Mouse (Mus musculus) lung, embryonic 15.5 days (tissue): ENCODE measurements at regions not wholly inside any gene's neighbourhood (a gene's known extent, or its start where the extent isn't known, plus 50 kb on each side); places are given as distances from the start of the nearest gene placed in this dataset.
A peak's percentile ranks its signal among the peaks of the same experiment; 100 is the strongest.

ENCODE experiments used
- ATAC-seq: fragments of 200-750 bp; cut with Nextera tagmentation; 2 replicates; pipeline ENCODE4 v1.8.0; 2017; ENCODE audit warnings: moderate number of reproducible peaks, borderline replicate concordance; ENCODE audit not compliant: low FRiP score, low TSS enrichment; ENCODE audit errors: extremely low read depth
- H3K27ac ChIP-seq: fragments of 300-500 bp; sonication (generic); 2 replicates; pipeline ENCODE4 v1.5.1; 2015; ENCODE audit warnings: moderate library complexity, mild to moderate bottlenecking, inconsistent platforms
- H3K27me3 ChIP-seq: fragments of 300-500 bp; sonication (generic); 2 replicates; pipeline ENCODE4 v1.6.1; 2015; ENCODE audit warnings: inconsistent platforms
- H3K36me3 ChIP-seq: fragments of 300-500 bp; sonication (generic); 2 replicates; pipeline ENCODE4 v1.6.1; 2015; ENCODE audit warnings: inconsistent platforms
- H3K4me1 ChIP-seq: fragments of 300-500 bp; sonication (generic); 2 replicates; pipeline ENCODE4 v1.6.1; 2015; ENCODE audit warnings: inconsistent platforms
- H3K4me2 ChIP-seq: fragments of 300-500 bp; sonication (generic); 2 replicates; pipeline ENCODE4 v1.6.1; 2015; ENCODE audit warnings: inconsistent platforms, mild to moderate bottlenecking, moderate library complexity
- H3K4me3 ChIP-seq: fragments of 300-500 bp; sonication (generic); 2 replicates; pipeline ENCODE4 v1.5.1; 2015; ENCODE audit warnings: mild to moderate bottlenecking, inconsistent platforms
- H3K9ac ChIP-seq: fragments of 300-500 bp; sonication (generic); 2 replicates; pipeline ENCODE4 v1.6.1; 2015; ENCODE audit warnings: inconsistent platforms
- H3K9me3 ChIP-seq: fragments of 300-500 bp; sonication (generic); 2 replicates; pipeline ENCODE4 v1.6.1; 2016; ENCODE audit warnings: inconsistent platforms
- WGBS: fragments of 180-500 bp; shearing (Covaris S2); methylation state at CpG from one replicate; pipeline ENCODE4 v1.1.7; 2015; 5-methylcytosine and 5-hydroxymethylcytosine counted together

DNA sequence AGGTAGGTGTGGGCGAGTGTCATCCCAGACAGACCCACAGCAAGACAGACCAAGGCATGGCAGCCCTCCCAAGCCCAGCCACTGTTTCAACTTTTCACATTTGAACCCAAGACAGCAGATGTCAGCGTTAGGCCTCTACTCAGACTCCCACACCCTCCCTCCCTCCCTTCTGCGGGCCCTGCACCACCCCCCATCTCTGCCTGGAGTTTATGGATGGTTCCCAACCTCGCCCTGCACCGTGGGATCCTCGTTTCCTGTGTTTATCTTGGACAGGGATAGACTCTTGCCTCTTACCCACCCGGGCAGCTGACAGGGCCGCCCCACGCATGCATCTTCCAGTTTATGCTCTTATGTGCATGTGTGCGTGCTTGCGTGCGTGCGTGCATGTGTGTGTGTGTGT lies 85.2 kb upstream of the Zbtb40 start:
- peaks cover 40% of the 10 kb centered on the region for H3K27me3 ChIP-seq
- H3K36me3 ChIP-seq: no peaks in the 10 kb centered on the region
- H3K4me3 ChIP-seq: no peak overlapping the region
- no peak overlapping the region for H3K9ac ChIP-seq
- no peak overlapping the region for H3K4me2 ChIP-seq
- peaks cover 26% of the 10 kb centered on the region; the same call in 1 of the 2 replicates for H3K4me1 ChIP-seq
- 15% methylated on average over 12 of the region's 13 CpGs for WGBS
- H3K9me3 ChIP-seq: no peaks in the 10 kb centered on the region
- no peak overlapping the region for H3K27ac ChIP-seq
- peak; percentile 57 for ATAC-seq

DNA sequence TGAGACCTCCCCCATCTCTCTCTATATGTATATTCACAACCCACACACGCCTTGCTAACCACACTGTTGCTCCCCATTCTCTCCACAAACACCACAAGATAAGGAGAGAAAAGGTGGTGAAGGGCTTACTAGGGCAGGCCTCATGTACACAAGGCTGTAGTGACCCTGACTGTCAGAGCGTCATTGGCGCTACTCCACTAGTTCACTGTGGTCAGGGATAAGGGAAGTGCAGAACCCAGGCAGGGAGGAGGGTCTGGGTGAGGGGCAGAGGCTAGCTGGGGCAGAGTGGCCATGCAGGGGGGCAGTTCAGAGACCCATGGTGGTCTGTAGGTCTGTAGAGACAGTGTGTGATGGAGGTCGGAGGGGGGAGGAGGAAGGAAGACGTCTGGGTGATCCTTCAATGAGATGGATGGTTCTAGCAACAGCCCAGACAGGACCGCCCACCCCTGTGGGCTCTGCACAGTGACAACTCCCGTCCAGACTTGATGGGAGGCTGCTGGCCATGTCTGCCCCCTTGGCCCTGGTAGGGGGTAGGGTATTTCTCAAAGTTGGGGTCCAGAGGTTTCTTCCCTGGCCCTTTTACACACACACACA lies 82.1 kb upstream of the Zbtb40 start:
- WGBS: 19% methylated on average over 7 of the region's 7 CpGs
- no peak for ATAC-seq
- Histone ChIP-seq H3K36me3 (no peaks in the 10 kb centered on the region), H3K4me3 (no peak overlapping the region), H3K4me2 (no peak overlapping the region), H3K9me3 (no peaks in the 10 kb centered on the region), H3K27me3 (peaks cover 70% of the 10 kb centered on the region), H3K27ac (no peak overlapping the region), H3K9ac (no peak overlapping the region), H3K4me1 (peaks cover 18% of the 10 kb centered on the region; the same call in 1 of the 2 replicates)

DNA sequence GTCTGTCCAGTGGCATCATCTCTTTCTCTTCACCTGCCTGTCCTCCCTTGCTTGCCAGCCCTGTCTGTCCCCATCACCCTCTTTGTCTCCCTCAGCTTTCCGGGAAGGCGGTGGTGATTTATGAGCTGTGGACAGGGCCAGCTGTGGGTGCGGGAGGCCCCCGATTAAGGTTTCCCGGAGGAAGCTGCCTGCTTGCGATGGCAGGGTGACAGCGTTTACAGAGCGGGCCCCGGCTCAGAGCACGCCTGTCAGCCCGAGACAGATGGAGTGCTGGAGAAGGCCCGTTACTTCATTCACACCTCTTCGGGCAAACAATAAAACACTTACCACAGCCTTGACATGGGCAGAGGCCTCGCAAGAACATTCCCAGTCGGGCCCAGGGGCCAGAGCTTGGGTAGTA lies 79.6 kb upstream of the Zbtb40 start:
- Histone ChIP-seq H3K4me2 (no peak overlapping the region), H3K4me3 (no peak overlapping the region), H3K4me1 (no peaks in the 10 kb centered on the region), H3K9ac (no peak overlapping the region), H3K9me3 (no peaks in the 10 kb centered on the region), H3K27ac (no peak overlapping the region), H3K36me3 (no peaks in the 10 kb centered on the region), H3K27me3 (peaks cover 84% of the 10 kb centered on the region)
- 5% methylated on average over 15 of the region's 15 CpGs for WGBS
- ATAC-seq: peak; percentile 33; the same call in 1 of the 2 replicates

DNA sequence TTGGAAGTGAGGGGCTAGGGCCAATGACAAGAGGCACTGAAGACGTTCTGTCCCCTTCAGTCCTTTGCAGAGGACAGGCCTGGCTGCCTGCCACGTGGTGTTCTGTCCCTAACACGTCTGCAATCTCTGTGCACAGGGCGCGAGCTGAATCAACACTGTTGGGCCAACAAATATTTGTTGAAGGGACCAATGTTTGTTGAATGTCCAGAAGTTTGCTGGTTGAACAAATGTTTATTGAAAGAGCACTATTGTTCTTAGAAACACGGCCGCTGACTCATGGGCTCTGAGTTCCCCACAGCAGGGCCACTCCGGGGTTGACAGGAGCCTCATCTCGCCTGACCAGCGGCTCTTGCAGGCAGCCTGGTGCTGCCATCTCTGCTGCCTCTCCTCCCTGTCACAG lies 73.1 kb upstream of the Zbtb40 start:
- Histone ChIP-seq H3K4me3 (no peak overlapping the region), H3K27ac (no peak overlapping the region), H3K9ac (no peak overlapping the region), H3K27me3 (peaks cover 54% of the 10 kb centered on the region), H3K4me1 (peaks cover 21% of the 10 kb centered on the region), H3K4me2 (no peak overlapping the region), H3K9me3 (no peaks in the 10 kb centered on the region), H3K36me3 (no peaks in the 10 kb centered on the region)
- peak; percentile 46; the same call in 1 of the 2 replicates for ATAC-seq
- 20% methylated on average over 10 of the region's 10 CpGs for WGBS

DNA sequence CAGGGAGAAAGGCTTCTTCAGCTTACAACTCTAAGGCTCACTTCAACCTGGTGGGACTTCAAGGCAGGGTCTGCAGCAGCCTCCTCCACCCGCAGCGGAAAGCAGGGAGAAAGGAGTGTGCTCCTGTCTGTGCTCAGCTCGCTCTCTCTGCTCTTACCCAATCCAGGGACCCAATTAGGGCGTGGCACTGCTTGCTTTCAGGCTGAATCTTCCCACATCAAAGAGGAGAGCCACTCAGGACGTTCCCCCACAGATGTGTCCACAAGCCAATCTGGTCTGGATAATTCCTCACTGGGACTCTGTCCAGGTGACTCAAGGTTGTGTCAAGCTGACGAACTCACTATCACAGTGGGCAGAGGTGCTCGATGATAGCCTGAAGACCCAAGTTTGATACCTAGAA lies 72.0 kb upstream of the Zbtb40 start:
- Histone ChIP-seq H3K9ac (no peak overlapping the region), H3K36me3 (no peaks in the 10 kb centered on the region), H3K4me3 (no peak overlapping the region), H3K27me3 (peaks cover 48% of the 10 kb centered on the region), H3K4me1 (peaks cover 21% of the 10 kb centered on the region), H3K27ac (no peak overlapping the region), H3K4me2 (no peak overlapping the region), H3K9me3 (no peaks in the 10 kb centered on the region)
- no peak for ATAC-seq
- WGBS: 50% methylated on average over 7 of the region's 7 CpGs

DNA sequence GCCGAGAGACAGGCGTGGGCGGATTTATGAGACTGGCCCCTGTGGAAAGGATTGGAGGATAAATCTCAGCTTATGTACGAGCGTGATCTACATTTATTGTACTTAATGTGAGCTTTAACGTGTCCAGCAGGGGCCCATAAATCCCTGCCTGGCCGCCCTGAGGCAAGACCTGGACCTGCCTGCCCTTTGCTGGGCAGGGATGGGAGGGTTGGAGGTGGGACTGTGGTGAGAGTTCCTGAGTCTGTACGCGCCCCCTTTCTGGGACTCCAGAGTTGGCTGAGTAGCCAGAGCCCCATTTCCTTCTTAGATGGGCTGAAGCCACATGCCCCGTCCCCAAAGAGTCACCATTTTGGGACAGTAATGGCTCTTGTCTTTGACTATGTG lies 69.7 kb upstream of the Zbtb40 start:
- Histone ChIP-seq H3K36me3 (no peaks in the 10 kb centered on the region), H3K27ac (no peak overlapping the region), H3K27me3 (peaks cover 34% of the 10 kb centered on the region), H3K4me3 (peak overlapping the region; percentile 32), H3K9ac (no peak overlapping the region), H3K9me3 (no peaks in the 10 kb centered on the region), H3K4me1 (peaks cover 21% of the 10 kb centered on the region), H3K4me2 (peak overlapping the region; percentile 62)
- WGBS: 12% methylated on average over 10 of the region's 10 CpGs
- 0 out of 2 replicates have a peak, but pooled peaks have one; percentile 11 for ATAC-seq

DNA sequence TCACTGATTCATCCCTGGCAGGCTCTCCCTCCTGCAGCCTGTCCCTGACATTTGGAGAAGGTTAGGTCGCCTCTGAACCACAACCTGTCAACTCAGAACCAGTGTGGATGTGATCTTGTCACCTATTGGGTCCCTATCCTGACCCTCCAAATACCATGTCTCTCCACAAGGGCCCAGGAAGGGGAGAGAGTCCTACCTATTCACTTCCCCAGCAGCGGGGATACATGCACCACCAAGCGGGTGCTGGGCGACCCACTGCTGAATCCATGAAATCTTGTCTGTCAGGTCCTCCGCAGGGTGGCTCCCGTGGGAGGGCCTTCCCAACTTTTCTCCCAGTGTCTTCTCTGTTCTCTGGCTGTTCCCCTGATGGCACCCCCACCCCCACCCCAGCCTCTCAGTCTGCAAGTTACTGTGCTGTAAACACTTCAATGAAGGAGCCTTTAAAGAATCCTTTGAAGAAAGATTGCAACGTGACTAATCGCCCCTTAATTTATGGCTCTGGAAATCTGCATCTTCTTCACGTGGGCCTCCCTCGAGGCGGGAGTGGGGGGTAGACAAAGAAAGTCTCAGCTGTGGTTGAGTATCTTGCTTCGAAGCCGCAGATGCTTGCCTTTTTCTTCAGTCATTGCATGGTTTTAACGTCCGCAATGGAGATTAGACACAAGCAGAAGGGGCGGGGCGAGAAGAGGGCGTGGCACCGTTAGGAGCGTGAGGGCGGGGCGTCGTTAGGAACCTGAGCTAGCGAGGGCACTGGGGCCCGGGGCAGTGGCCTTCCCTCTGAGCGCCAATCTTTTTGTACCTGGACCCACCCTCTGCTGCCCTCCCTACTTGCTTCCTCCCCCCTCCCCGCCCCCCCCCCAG lies 69.1 kb upstream of the Zbtb40 start:
- WGBS: 2% methylated on average over 26 of the region's 27 CpGs
- Histone ChIP-seq H3K9ac (peak overlapping the region; percentile 21; the same call in 1 of the 2 replicates), H3K4me3 (peak overlapping the region; percentile 32), H3K4me1 (peaks cover 21% of the 10 kb centered on the region), H3K27me3 (peaks cover 34% of the 10 kb centered on the region), H3K27ac (no peak overlapping the region), H3K4me2 (peak overlapping the region; percentile 62), H3K36me3 (no peaks in the 10 kb centered on the region), H3K9me3 (no peaks in the 10 kb centered on the region)
- ATAC-seq: peak; percentile 68; the same call in 1 of the 2 replicates

DNA sequence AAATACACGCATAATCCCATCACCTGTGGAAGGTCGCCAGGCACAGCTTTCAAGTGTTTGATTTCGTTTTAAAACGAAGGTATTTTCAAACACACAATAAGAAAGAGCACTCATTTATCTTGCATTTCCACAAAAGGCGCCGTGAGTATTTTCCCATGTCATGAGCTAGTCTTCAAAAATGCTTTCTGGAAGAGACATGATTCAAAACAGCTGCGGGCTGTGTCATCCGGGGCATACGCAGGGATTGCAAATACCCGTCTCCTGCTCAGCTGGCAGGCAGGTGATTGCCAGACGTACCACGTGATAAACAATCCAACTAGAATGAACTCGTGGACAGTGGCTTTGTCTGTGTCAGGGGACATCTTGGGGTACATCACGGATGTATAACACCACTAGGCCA lies 66.5 kb upstream of the Zbtb40 start:
- Histone ChIP-seq H3K9me3 (no peaks in the 10 kb centered on the region), H3K27me3 (peaks cover 27% of the 10 kb centered on the region; the same call in 1 of the 2 replicates), H3K27ac (no peak overlapping the region), H3K4me2 (no peak overlapping the region), H3K9ac (no peak overlapping the region), H3K4me1 (peaks cover 15% of the 10 kb centered on the region), H3K36me3 (no peaks in the 10 kb centered on the region), H3K4me3 (no peak overlapping the region)
- 73% methylated on average over 14 of the region's 14 CpGs for WGBS
- no peak for ATAC-seq

DNA sequence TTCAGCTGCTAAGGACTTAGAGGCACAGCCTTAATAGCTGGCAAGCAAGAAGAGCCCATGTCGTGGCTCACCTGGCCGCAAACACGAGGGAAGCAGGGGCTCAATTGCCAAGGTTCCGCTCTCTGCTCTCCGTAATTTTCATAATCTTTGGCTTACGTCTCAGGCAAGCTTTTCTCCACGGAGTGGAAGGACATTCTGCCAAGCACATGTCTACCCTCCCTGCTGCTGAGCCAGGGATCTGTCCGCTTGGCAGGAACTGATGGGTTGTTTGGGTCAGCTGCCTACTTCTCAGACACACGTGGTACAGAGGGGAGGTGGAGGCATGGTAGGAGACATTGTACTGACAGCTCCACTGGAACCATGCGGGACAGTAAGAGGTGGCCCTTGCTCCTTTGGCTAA lies 61.7 kb upstream of the Zbtb40 start:
- Histone ChIP-seq H3K36me3 (no peaks in the 10 kb centered on the region), H3K27me3 (peaks cover 12% of the 10 kb centered on the region; the same call in 1 of the 2 replicates), H3K27ac (no peak overlapping the region), H3K4me3 (no peak overlapping the region), H3K4me2 (no peak overlapping the region), H3K9ac (no peak overlapping the region), H3K9me3 (no peaks in the 10 kb centered on the region), H3K4me1 (no peaks in the 10 kb centered on the region)
- no peak for ATAC-seq
- 66% methylated on average over 10 of the region's 10 CpGs for WGBS

DNA sequence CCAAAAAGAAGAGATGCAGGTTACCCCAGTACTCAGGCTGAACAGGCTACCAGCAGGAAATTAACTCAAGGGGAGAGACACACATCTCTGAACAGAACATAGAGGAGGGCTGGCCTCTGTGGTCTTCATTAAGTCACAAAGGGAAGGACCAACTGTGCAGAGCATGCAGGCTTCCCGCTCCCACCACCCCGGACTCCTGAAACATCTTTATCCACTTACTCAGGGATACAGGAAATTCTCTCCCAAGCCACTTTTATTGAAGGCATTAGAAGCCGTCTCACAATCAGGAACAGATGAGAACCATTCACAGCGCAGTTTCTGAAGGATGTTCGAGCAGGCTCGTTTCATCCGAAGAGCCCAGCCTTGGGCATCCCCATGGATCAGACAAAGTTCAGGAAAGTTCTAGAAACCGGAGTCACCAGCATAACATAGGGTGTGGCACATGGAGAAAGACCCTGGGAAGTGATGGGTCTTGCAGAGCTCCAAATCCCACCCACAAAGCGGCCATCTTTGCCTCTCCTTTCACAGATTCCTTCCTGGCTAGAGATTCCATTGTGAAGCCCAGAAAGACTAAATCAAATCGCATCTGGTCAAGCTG lies 55.9 kb upstream of the Zbtb40 start:
- H3K9ac ChIP-seq: no peak overlapping the region
- 79% methylated on average over 10 of the region's 10 CpGs for WGBS
- no peaks in the 10 kb centered on the region for H3K36me3 ChIP-seq
- H3K4me3 ChIP-seq: no peak overlapping the region
- no peak overlapping the region for H3K27ac ChIP-seq
- H3K9me3 ChIP-seq: no peaks in the 10 kb centered on the region
- H3K4me2 ChIP-seq: no peak overlapping the region
- peaks cover 10% of the 10 kb centered on the region; the same call in 1 of the 2 replicates for H3K27me3 ChIP-seq
- no peak for ATAC-seq
- H3K4me1 ChIP-seq: no peaks in the 10 kb centered on the region

DNA sequence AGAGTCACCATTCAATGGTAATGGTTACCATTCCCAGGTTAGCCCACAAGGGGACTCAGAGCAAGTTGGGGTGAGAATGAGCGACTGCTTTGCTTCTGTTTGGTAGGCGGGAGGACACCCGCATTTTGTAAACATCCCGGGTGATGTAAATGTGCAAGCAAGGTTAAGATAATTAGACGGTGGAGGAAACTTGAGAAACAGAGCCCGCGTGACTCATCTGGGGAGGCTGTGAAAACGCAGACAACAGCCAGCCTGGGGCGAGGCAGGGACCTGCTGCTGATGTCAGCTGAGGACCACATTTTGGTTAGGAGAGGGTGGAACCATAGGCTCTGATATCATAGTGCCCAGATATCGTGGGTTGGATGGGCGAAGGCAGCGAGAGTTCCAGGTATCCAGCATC lies 52.6 kb upstream of the Zbtb40 start:
- no peaks in the 10 kb centered on the region for H3K36me3 ChIP-seq
- WGBS: 82% methylated on average over 12 of the region's 12 CpGs
- no peaks in the 10 kb centered on the region for H3K4me1 ChIP-seq
- H3K9me3 ChIP-seq: no peaks in the 10 kb centered on the region
- H3K4me2 ChIP-seq: no peak overlapping the region
- H3K9ac ChIP-seq: no peak overlapping the region
- H3K27ac ChIP-seq: no peak overlapping the region
- no peak overlapping the region for H3K4me3 ChIP-seq
- ATAC-seq: no peak
- peaks cover 33% of the 10 kb centered on the region for H3K27me3 ChIP-seq

DNA sequence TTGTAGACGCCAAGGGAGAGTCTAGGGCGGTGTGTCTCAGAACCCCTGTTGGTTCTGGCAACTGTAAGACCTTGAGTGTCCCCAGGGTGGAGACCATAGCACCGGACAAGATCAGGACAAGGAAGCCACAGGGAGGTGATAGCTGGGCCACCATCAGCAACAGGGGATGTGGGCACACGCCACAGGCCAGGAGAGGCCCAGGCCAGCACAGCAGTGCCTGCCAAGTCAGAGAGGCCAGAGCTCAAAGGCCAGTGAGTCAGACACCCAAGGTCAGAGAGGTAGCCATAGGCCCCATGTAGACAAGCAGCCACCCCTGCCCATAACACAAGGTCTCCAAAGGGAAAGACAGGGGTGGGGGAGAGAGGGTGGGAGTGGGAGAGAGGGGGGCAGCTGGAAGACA lies 52.2 kb upstream of the Zbtb40 start:
- Histone ChIP-seq H3K27ac (no peak overlapping the region), H3K4me2 (no peak overlapping the region), H3K9ac (no peak overlapping the region), H3K4me1 (no peaks in the 10 kb centered on the region), H3K27me3 (peaks cover 33% of the 10 kb centered on the region), H3K9me3 (no peaks in the 10 kb centered on the region), H3K4me3 (no peak overlapping the region), H3K36me3 (no peaks in the 10 kb centered on the region)
- ATAC-seq: no peak
- WGBS: 93% methylated on average over 4 of the region's 4 CpGs
